Mouse (Mus musculus): ENCODE data around the gene Ano8.
"Not testable (repeated sequence)": the region's sequence is repeated elsewhere in the genome, so short reads cannot be mapped to it uniquely, and the experiment has no call there.

The Ano8 gene

GRCm38 (mm10) chr8:71485142-71486135, at the start of gene Ano8:
Ano8 (minus strand) TSS chr8:71485963.
- peak; percentile 84 for DNase-seq (ENCODE audit: low spot score)

- DNase-seq (ENCODE audit: low spot score), result no peak
Measured at GRCm38 (mm10) chr8:71534263-71534810, 48.6 kb upstream of the Ano8 start.

GRCm38 (mm10) chr8:71530735-71531467, 45.1 kb upstream of the Ano8 start:
- not testable (repeated sequence) for DNase-seq (ENCODE audit: low spot score)

GRCm38 (mm10) chr8:71528362-71529073, 42.8 kb upstream of the Ano8 start:
- peak; percentile 66 for DNase-seq (ENCODE audit: low spot score)

GRCm38 (mm10) chr8:71527162-71527870, 41.6 kb upstream of the Ano8 start:
- DNase-seq (ENCODE audit: low spot score), result no peak

GRCm38 (mm10) chr8:71526272-71526671, 40.5 kb upstream of the Ano8 start:
- DNase-seq (ENCODE audit: low spot score), result no peak

GRCm38 (mm10) chr8:71525226-71526050, 39.7 kb upstream of the Ano8 start, which contains the start of gene Ccdc194:
Ccdc194 (minus strand) TSS chr8:71525711.
- DNase-seq (ENCODE audit: low spot score), result no peak

GRCm38 (mm10) chr8:71521634-71522033, 35.9 kb upstream of the Ano8 start:
- DNase-seq (ENCODE audit: low spot score), result peak; percentile 94

- peak; percentile 72 for DNase-seq (ENCODE audit: low spot score)
Measured at GRCm38 (mm10) chr8:71519037-71519825, 33.5 kb upstream of the Ano8 start.

- peak; percentile 69 for DNase-seq (ENCODE audit: low spot score)
Measured at GRCm38 (mm10) chr8:71516786-71517185, 31.0 kb upstream of the Ano8 start.

GRCm38 (mm10) chr8:71515043-71515442, 29.3 kb upstream of the Ano8 start:
- DNase-seq (ENCODE audit: low spot score), result no peak

- DNase-seq (ENCODE audit: low spot score), result no peak
Measured at GRCm38 (mm10) chr8:71513018-71513754, 27.4 kb upstream of the Ano8 start.

- peak; percentile 75 for DNase-seq (ENCODE audit: low spot score)
Measured at GRCm38 (mm10) chr8:71511644-71512043, 25.9 kb upstream of the Ano8 start, which contains the start of gene Plvap. Plvap (minus strand) TSS chr8:71511752.

GRCm38 (mm10) chr8:71509316-71509715, 23.6 kb upstream of the Ano8 start:
- DNase-seq (ENCODE audit: low spot score), result no peak

- peak; percentile 37 for DNase-seq (ENCODE audit: low spot score)
Measured at GRCm38 (mm10) chr8:71507589-71508104, 21.9 kb upstream of the Ano8 start.

GRCm38 (mm10) chr8:71505979-71506378, 20.2 kb upstream of the Ano8 start:
- no peak for DNase-seq (ENCODE audit: low spot score)

- no peak for DNase-seq (ENCODE audit: low spot score)
Measured at GRCm38 (mm10) chr8:71505326-71505725, 19.6 kb upstream of the Ano8 start.

GRCm38 (mm10) chr8:71504349-71504748, 18.6 kb upstream of the Ano8 start:
- DNase-seq (ENCODE audit: low spot score), result no peak

Data from lung, postnatal 25 days (tissue).